Mouse (Mus musculus) myocyte (in vitro differentiated cells): ENCODE measurements around the gene Vps50.

Experiments used
- E2F4 ChIP-seq: IDR thresholded peaks from one replicate; pipeline ENCODE4 v1.6.1; 2011; ENCODE audit warnings: mild to moderate bottlenecking, control low read depth, moderate library complexity; ENCODE audit not compliant: insufficient read depth
- MYOG ChIP-seq, 3 experiments: IDR thresholded peaks; one replicate each; pipeline ENCODE4 v1.6.1; 2011; ENCODE audit warnings: control low read depth in 2 of 3, low read depth in 2 of 3, mild to moderate bottlenecking in 2 of 3; ENCODE audit not compliant: insufficient read length in 2 of 3, control insufficient read depth in 1 of 3, insufficient read depth in 1 of 3
- POLR2A ChIP-seq: IDR thresholded peaks from one replicate; pipeline ENCODE4 v1.6.1; 2011; ENCODE audit warnings: low read depth, mild to moderate bottlenecking, control low read depth, moderate library complexity; ENCODE audit not compliant: insufficient read length
- POLR2AphosphoS2 ChIP-seq: IDR thresholded peaks from one replicate; pipeline ENCODE4 v1.6.1; 2011; ENCODE audit warnings: low read depth, control low read depth; ENCODE audit not compliant: insufficient read length
- TCF12 ChIP-seq: IDR thresholded peaks from one replicate; pipeline ENCODE4 v1.6.1; 2011; ENCODE audit warnings: mild to moderate bottlenecking, control low read depth; ENCODE audit not compliant: poor library complexity, insufficient read depth, severe bottlenecking
- TCF3 ChIP-seq: IDR thresholded peaks from one replicate; pipeline ENCODE4 v1.6.1; 2011; ENCODE audit warnings: low read depth, control low read depth; ENCODE audit not compliant: insufficient read length
- USF1 ChIP-seq: IDR thresholded peaks from one replicate; pipeline ENCODE4 v1.6.1; 2011; ENCODE audit warnings: low read depth, mild to moderate bottlenecking, control low read depth, moderate library complexity

DNA sequence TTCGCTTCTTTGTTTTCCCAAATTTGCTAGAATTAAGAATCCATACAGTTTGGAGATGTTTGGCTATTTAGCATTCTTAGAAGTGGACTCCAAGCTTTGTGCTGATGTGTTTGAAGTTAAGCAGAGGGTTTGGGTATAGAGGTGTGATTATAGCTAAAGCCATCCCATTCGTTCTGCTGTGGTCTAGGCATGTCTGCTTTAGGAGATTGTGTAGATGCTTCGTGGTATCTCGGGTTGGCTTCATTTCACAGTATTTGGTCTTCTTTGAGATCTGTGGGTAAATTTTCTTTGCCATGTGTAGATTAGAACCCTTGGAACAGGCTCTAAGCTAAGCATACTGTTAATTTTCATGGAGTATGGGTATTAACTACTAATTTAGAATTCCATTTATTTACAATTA lies 30.0 kb downstream of the Vps50 start:
- TF ChIP-seq MYOG (IDR thresholded peaks at IDR 0.05; ENCODE audit: control insufficient read depth in 1 of 3, insufficient read depth in 1 of 3, insufficient read length in 2 of 3, low read depth in 2 of 3): no peak
- no peak for TF ChIP-seq TCF3
- TF ChIP-seq POLR2AphosphoS2: no peak
- TF ChIP-seq POLR2A: no peak
- TF ChIP-seq E2F4: no peak
- no peak for TF ChIP-seq USF1
- no peak for TF ChIP-seq TCF12
